In genomic region chr9:83562889-83563288, GRCm38 (mm10) we compare ENCODE assay signal across 24 mouse cellular contexts. TPM values are rescaled to one million over a fixed set of nuclear protein-coding genes. Genes with fewer than 3 reads are reported as not detected.
DNase-seq lines count a peak whose midpoint lies in the region; ATAC-seq and TF ChIP-seq lines count a peak whose summit lies in the region.
"Had no signal": no experiment of that assay in that cellular context is flagged by ENCODE, and none has a peak within 500 bp of the region (broad histone marks: within the 10 kb centered on the region; RNA-seq: fewer than 3 reads in every experiment).

No protein-coding gene starts in this region.

- 56% methylated on average over 7 of the region's 7 CpGs for WGBS in kidney, adult 2 months
- 74% methylated on average over 7 of the region's 7 CpGs for WGBS in kidney, postnatal 0 days
- 96% methylated on average over 7 of the region's 7 CpGs for WGBS in midbrain, embryonic 10.5 days

- no peak overlapping the region for H3K9ac ChIP-seq in kidney, postnatal 0 days (ENCODE audit: low read depth, low read length)
- H3K9ac ChIP-seq: liver, embryonic 14.5 days; lung, embryonic 14.5 days; midbrain, embryonic 13.5 days; neural tube, embryonic 13.5 days had no signal

- no peak overlapping the region for H3K4me2 ChIP-seq in kidney, postnatal 0 days (ENCODE audit: low read length)
- H3K4me2 ChIP-seq: lung, embryonic 14.5 days; midbrain, embryonic 13.5 days; neural tube, embryonic 13.5 days had no signal

- H3K36me3 ChIP-seq in kidney, adult 2 months (ENCODE audit: control insufficient read depth, insufficient read depth, low read length): no peaks in the 10 kb centered on the region
- H3K36me3 ChIP-seq in kidney, postnatal 0 days (ENCODE audit: insufficient read depth, low read length): no peaks in the 10 kb centered on the region
- no peaks in the 10 kb centered on the region for H3K36me3 ChIP-seq in midbrain, embryonic 10.5 days
- H3K36me3 ChIP-seq: midbrain, embryonic 13.5 days; neural tube, embryonic 13.5 days had no signal

- DNase-seq in kidney, adult 2 months: peak; percentile 86
- no peak for DNase-seq in kidney, postnatal 0 days (ENCODE audit: low spot score)
- peak; percentile 54 to 73 for DNase-seq in kidney, postnatal 4 days
- DNase-seq in lung, postnatal 36 days: no peak
- DNase-seq in midbrain, embryonic 10.5 days (ENCODE audit: low spot score): no peak
- DNase-seq: adrenal gland, adult 2 months; cerebellum, adult 8-10 months; cerebellum, postnatal 25 days; gastrocnemius, adult 2 months; gastrocnemius, postnatal 36 days; heart, adult 2 months; layer of hippocampus, adult 9-11 months; liver; lung, embryonic 14.5 days; lung, postnatal 4 days had no signal

- H3K4me1 ChIP-seq in embryonic fibroblast, embryonic 13.5 days (ENCODE audit: control insufficient read depth, insufficient read depth, low read length): peaks cover 15% of the 10 kb centered on the region
- peaks cover 7% of the 10 kb centered on the region; the same call in 1 of the 2 replicates for H3K4me1 ChIP-seq in kidney, adult 2 months (ENCODE audit: control insufficient read depth, insufficient read depth, low read length)
- H3K4me1 ChIP-seq in kidney, postnatal 0 days (replicated peaks; ENCODE audit: insufficient read depth, low read length): peaks cover 6% of the 10 kb centered on the region; the same call in 1 of the 2 replicates
- H3K4me1 ChIP-seq in midbrain, embryonic 10.5 days: peaks cover 10% of the 10 kb centered on the region
- H3K4me1 ChIP-seq: neural tube, embryonic 13.5 days had no signal

- no peaks in the 10 kb centered on the region for H3K9me3 ChIP-seq in kidney, postnatal 0 days (replicated peaks; ENCODE audit: low read length)
- no peaks in the 10 kb centered on the region for H3K9me3 ChIP-seq in midbrain, embryonic 10.5 days (replicated peaks)
- H3K9me3 ChIP-seq: megakaryocyte, embryonic 14.5 days; midbrain, embryonic 13.5 days; neural tube, embryonic 13.5 days had no signal

- H3K4me3 ChIP-seq in embryonic fibroblast, embryonic 13.5 days (ENCODE audit: insufficient read depth, low read length): no peak overlapping the region
- no peak overlapping the region for H3K4me3 ChIP-seq in kidney, adult 2 months (ENCODE audit: insufficient read depth, low read depth, low read length)
- H3K4me3 ChIP-seq in kidney, postnatal 0 days (replicated peaks; ENCODE audit: low read depth, low read length): no peak overlapping the region
- no peak overlapping the region for H3K4me3 ChIP-seq in midbrain, embryonic 10.5 days
- H3K4me3 ChIP-seq: gastrocnemius, adult 2 months; heart, adult 2 months; megakaryocyte, embryonic 14.5 days; midbrain, embryonic 13.5 days; neural tube, embryonic 13.5 days had no signal

- TF ChIP-seq CTCF in embryonic fibroblast, embryonic 13.5 days (IDR thresholded peaks at IDR 0.05; ENCODE audit: borderline replicate concordance, insufficient read depth, low read length): no peak
- TF ChIP-seq CTCF in kidney, adult 2 months (conservative IDR thresholded peaks at IDR 0.05; ENCODE audit: insufficient read depth, insufficient read length, low read depth, low read length): no peak
- no peak for TF ChIP-seq CTCF in kidney, postnatal 0 days (IDR thresholded peaks at IDR 0.05; ENCODE audit: low read depth)

- peak overlapping the region; percentile 84; the same call in 1 of the 2 replicates for H3K27ac ChIP-seq in embryonic fibroblast, embryonic 13.5 days (ENCODE audit: insufficient read depth, low read length)
- peak overlapping the region; percentile 3; the same call in 1 of the 2 replicates for H3K27ac ChIP-seq in kidney, adult 2 months (ENCODE audit: insufficient read depth, low read depth, low read length)
- peak overlapping the region; percentile 37; the same call in 1 of the 2 replicates for H3K27ac ChIP-seq in kidney, postnatal 0 days
- no peak overlapping the region for H3K27ac ChIP-seq in midbrain, embryonic 10.5 days (replicated peaks)
- H3K27ac ChIP-seq: gastrocnemius, adult 2 months; heart, adult 2 months; liver, embryonic 14.5 days; midbrain, embryonic 13.5 days; neural tube, embryonic 13.5 days had no signal

- H3K27me3 ChIP-seq in kidney, adult 2 months (replicated peaks; ENCODE audit: control insufficient read depth, insufficient read depth, low read length): no peaks in the 10 kb centered on the region
- no peaks in the 10 kb centered on the region for H3K27me3 ChIP-seq in kidney, postnatal 0 days (ENCODE audit: insufficient read depth, low read length)
- no peaks in the 10 kb centered on the region for H3K27me3 ChIP-seq in midbrain, embryonic 10.5 days (ENCODE audit: low read depth, poor library complexity, severe bottlenecking)
- H3K27me3 ChIP-seq: CH12.LX; megakaryocyte, embryonic 14.5 days; midbrain, embryonic 13.5 days; neural tube, embryonic 13.5 days had no signal

- ATAC-seq in kidney, postnatal 0 days (replicated peaks; ENCODE audit: low FRiP score, low read depth): peak; percentile 79
- ATAC-seq: activated CD4-positive, CD25-positive, alpha-beta regulatory T cell, adult 4 months; forebrain, embryonic 14.5 days; hindbrain, embryonic 16.5 days; midbrain, embryonic 13.5 days had no signal

- no peak for TF ChIP-seq POLR2A in embryonic fibroblast, embryonic 13.5 days (IDR thresholded peaks at IDR 0.05; ENCODE audit: low read depth, low read length)
- TF ChIP-seq POLR2A in kidney, adult 2 months (IDR thresholded peaks at IDR 0.05; ENCODE audit: low read depth, low read length): no peak

RNA-seq across cellular contexts. Expression of gene Sh3bgrl2, which starts 14.8 kb away (rescaled TPM):
- 14.4 and 18.4 TPM in 2 replicates for polyA plus RNA-seq in embryonic fibroblast, embryonic 13.5 days (2011; ENCODE audit: insufficient read length, low read depth, missing spikeins)
- 10.5 and 12.1 TPM in 2 replicates for polyA plus RNA-seq in kidney, adult 2 months (2012; rRNA removed)
- 26.6 and 28.2 TPM in 2 replicates for polyA plus RNA-seq in kidney, postnatal 0 days (2015; fragmentation: Nextera tagmentation; extraction: Ambion mirVana)
- 8.5 and 11.0 TPM in 2 replicates for polyA plus RNA-seq in midbrain, embryonic 10.5 days (2016; fragmentation: Nextera tagmentation; extraction: Ambion mirVana)

Comparison
In these comparisons a context has a peak if more than half of its experiments do, and no peak if none do; other contexts are left out.
1. DNase-seq: peak in kidney, adult 2 months (single experiment) and kidney, postnatal 4 days (2 of 2); none in kidney, postnatal 0 days (single experiment), lung, postnatal 36 days (single experiment) and midbrain, embryonic 10.5 days (single experiment).